16 mouse cellular contexts compared by ENCODE assay signal in the genomic region with DNA sequence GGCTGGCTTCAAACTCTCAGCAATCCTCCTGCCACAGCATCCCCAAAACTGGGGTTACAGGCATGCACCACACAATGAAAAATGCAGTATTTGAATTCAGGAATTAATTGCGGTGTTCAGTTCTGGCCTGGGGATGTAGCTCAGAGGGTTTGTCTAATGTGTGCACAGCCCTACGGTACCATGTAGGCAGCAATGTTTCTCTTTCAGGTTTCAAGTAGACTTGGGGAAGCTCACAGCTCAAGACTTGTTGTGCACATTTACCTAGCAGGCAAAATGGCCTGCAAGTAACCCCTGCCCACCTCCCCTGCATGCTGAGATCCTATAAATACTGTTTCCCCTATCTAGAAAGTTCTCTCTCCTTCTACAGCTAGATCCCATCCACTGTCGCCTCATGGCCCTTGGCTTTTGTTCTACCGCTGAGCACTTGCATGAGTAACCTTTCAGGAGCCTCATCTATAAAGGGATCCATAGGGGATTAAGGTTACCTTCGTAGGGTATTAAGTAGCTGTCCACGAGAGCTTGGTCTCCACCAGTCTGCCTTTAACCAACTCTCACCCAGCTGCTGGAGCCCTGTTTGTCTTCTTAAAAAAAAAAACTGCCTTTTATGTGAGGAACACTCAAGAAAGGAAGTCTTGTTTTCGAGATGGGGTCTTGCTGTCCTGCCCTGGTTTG. TPM values are rescaled to one million over a fixed set of nuclear protein-coding genes. Genes with fewer than 3 reads are reported as not detected.
"Had no signal": no experiment of that assay in that cellular context is flagged by ENCODE, and none has a peak within 500 bp of the region (broad histone marks: within the 10 kb centered on the region; RNA-seq: fewer than 3 reads in every experiment).

No protein-coding gene starts in this region.

- H3K9me3 ChIP-seq: kidney, embryonic 15.5 days; limb, embryonic 13.5 days; neural tube, embryonic 12.5 days had no signal

- H3K27me3 ChIP-seq: kidney, embryonic 15.5 days; limb, embryonic 13.5 days; megakaryocyte, embryonic 14.5 days; neural tube, embryonic 12.5 days had no signal

- H3K27ac ChIP-seq: limb, embryonic 13.5 days; liver, embryonic 14.5 days; neural tube, embryonic 12.5 days had no signal

- H3K9ac ChIP-seq: limb, embryonic 13.5 days; liver, embryonic 14.5 days; neural tube, embryonic 12.5 days had no signal

- DNase-seq: kidney, adult 2 months; kidney, postnatal 25 days; layer of hippocampus, adult 9-11 months; lung, adult 2 months; lung, postnatal 10 days; midbrain, embryonic 14.5 days; thymus, postnatal 36 days had no signal

- H3K4me3 ChIP-seq: kidney, embryonic 15.5 days; limb, embryonic 13.5 days; megakaryocyte, embryonic 14.5 days; neural tube, embryonic 12.5 days had no signal

- H3K4me2 ChIP-seq: kidney, embryonic 15.5 days; limb, embryonic 13.5 days; neural tube, embryonic 12.5 days had no signal

- H3K36me3 ChIP-seq: kidney, embryonic 15.5 days; limb, embryonic 13.5 days; neural tube, embryonic 12.5 days had no signal

RNA-seq across cellular contexts. Expression of a gene that starts 17.7 kb away (rescaled TPM):
- total RNA-seq: liver, adult 2 months; neutrophil, adult 5-6 weeks had no signal
- polyA plus RNA-seq: kidney, adult 2 months; kidney, embryonic 15.5 days; liver, adult 2 months; macrophage; midbrain, embryonic 14.5 days; neural tube, embryonic 12.5 days; stomach, postnatal 0 days had no signal
